13 mouse cellular contexts compared by ENCODE assay signal in the genomic region with DNA sequence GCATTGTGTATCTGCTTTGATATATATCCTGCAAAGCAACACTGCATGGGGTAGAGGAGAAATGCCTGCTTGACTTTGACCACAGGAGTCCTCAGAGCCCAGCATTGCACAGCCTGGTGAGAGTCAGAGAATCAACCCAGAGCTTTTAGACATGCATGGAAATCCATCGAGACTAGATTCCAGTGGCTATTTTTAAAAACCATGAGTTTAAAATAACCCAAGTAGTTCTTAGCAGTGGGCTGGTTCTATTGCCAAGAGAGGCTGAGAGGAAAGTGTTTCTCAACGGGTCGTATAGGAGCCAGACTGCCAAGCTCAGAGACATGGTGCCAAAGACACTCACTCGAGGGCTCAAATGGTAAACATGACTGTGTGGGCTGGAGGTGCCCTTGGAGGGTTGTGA.
A peak's percentile ranks its signal among the peaks of the same experiment; 100 is the strongest.
DNase-seq lines count a peak whose midpoint lies in the region; ATAC-seq lines count a peak whose summit lies in the region.
"Had no signal": no experiment of that assay in that cellular context is flagged by ENCODE, and none has a peak within 500 bp of the region (broad histone marks: within the 10 kb centered on the region; RNA-seq: fewer than 3 reads in every experiment).

No protein-coding gene starts in this region.

- no peak overlapping the region for H3K4me3 ChIP-seq in lung, embryonic 16.5 days (ENCODE audit: low read length)
- no peak overlapping the region for H3K4me3 ChIP-seq in heart, embryonic 12.5 days

- peak; percentile 59 for ATAC-seq in lung, embryonic 16.5 days (ENCODE audit: low read depth)
- ATAC-seq in heart, embryonic 12.5 days (ENCODE audit: insufficient number of reproducible peaks, low FRiP score): 0 out of 2 replicates have a peak, but pooled peaks have one; percentile 66

- H3K9me3 ChIP-seq in lung, embryonic 16.5 days (ENCODE audit: control insufficient read depth, low read length): no peaks in the 10 kb centered on the region
- H3K9me3 ChIP-seq in heart, embryonic 12.5 days (replicated peaks): no peaks in the 10 kb centered on the region

- DNase-seq in cerebellum, postnatal 10 days: peak; percentile 17 to 39
- DNase-seq in cerebellum, adult 11-12 months: no peak
- DNase-seq in lung, postnatal 25 days (ENCODE audit: low spot score): no peak
- peak; percentile 14 for DNase-seq in lung, postnatal 14 days
- DNase-seq in layer of hippocampus, adult 11-12 months (ENCODE audit: low spot score): no peak
- DNase-seq in testis, postnatal 10 days (ENCODE audit: low spot score): no peak
- DNase-seq: cerebellum, postnatal 36 days; gastrocnemius, postnatal 36 days; kidney, postnatal 14 days; layer of hippocampus, postnatal 36 days; liver had no signal

- peak overlapping the region; percentile 14; the same call in 1 of the 2 replicates for H3K27ac ChIP-seq in lung, embryonic 16.5 days (ENCODE audit: low read length)
- H3K27ac ChIP-seq in heart, embryonic 12.5 days (ENCODE audit: poor library complexity, severe bottlenecking): peak overlapping the region; percentile 73

- no peaks in the 10 kb centered on the region for H3K27me3 ChIP-seq in lung, embryonic 16.5 days (ENCODE audit: control insufficient read depth, insufficient read depth, low read depth, low read length)
- H3K27me3 ChIP-seq in heart, embryonic 12.5 days (replicated peaks): no peaks in the 10 kb centered on the region

- 47% methylated on average over 4 of the region's 4 CpGs for WGBS in lung, embryonic 16.5 days
- 39% methylated on average over 4 of the region's 4 CpGs for WGBS in heart, embryonic 12.5 days

- H3K9ac ChIP-seq in lung, embryonic 16.5 days (ENCODE audit: low read length): no peak overlapping the region
- H3K9ac ChIP-seq in heart, embryonic 12.5 days: no peak overlapping the region

- no peak overlapping the region for H3K4me2 ChIP-seq in lung, embryonic 16.5 days (ENCODE audit: low read depth, low read length)
- no peak overlapping the region for H3K4me2 ChIP-seq in heart, embryonic 12.5 days

- no peaks in the 10 kb centered on the region for H3K36me3 ChIP-seq in lung, embryonic 16.5 days (ENCODE audit: control insufficient read depth, insufficient read depth, low read length)
- no peaks in the 10 kb centered on the region for H3K36me3 ChIP-seq in heart, embryonic 12.5 days

- H3K4me1 ChIP-seq in lung, embryonic 16.5 days (replicated peaks; ENCODE audit: control insufficient read depth, insufficient read depth, low read length): no peaks in the 10 kb centered on the region
- H3K4me1 ChIP-seq in heart, embryonic 12.5 days (replicated peaks): 0 out of 2 replicates have a peak, but pooled peaks cover 12% of the 10 kb centered on the region

Comparison
In these comparisons a context has a peak if more than half of its experiments do, and no peak if none do; other contexts are left out.
1. DNase-seq: peak in cerebellum, postnatal 10 days (2 of 2) and lung, postnatal 14 days (single experiment); none in cerebellum, adult 11-12 months (single experiment), lung, postnatal 25 days (single experiment), layer of hippocampus, adult 11-12 months (single experiment) and testis, postnatal 10 days (single experiment).